Mouse (Mus musculus): Measurements from ENCODE around the gene Cdnf.

GRCm38 (mm10) chr2:3500886-3501285 lies 11.9 kb upstream of the Cdnf start:
- no peak for TF ChIP-seq POLR2A (IDR thresholded peaks at IDR 0.05; ENCODE audit: control insufficient read depth, extremely low read depth, insufficient read depth, low read length, poor library complexity)
- TF ChIP-seq CTCF (IDR thresholded peaks at IDR 0.05; ENCODE audit: borderline replicate concordance, control insufficient read depth, extremely low read depth, insufficient read depth, low read length, poor library complexity) = no peak

All from thymus, adult 2 months (tissue).